Mouse (Mus musculus) spleen, postnatal 4 days (tissue): ENCODE measurements at regions not wholly inside any gene's neighbourhood (a gene's known extent, or its start where the extent isn't known, plus 50 kb on each side); places are given as distances from the start of the nearest gene placed in this dataset.

Source experiments
- DNase-seq, 2 experiments: peaks; one replicate each; pipeline ENCODE4 v3.0.0; 2022; ENCODE audit warnings: low spot score in 2 of 2

- DNase-seq: no peak
Observed at GRCm38 (mm10) chr3:78901838-78902484, 384.4 kb downstream of the Rapgef2 start.

DNA sequence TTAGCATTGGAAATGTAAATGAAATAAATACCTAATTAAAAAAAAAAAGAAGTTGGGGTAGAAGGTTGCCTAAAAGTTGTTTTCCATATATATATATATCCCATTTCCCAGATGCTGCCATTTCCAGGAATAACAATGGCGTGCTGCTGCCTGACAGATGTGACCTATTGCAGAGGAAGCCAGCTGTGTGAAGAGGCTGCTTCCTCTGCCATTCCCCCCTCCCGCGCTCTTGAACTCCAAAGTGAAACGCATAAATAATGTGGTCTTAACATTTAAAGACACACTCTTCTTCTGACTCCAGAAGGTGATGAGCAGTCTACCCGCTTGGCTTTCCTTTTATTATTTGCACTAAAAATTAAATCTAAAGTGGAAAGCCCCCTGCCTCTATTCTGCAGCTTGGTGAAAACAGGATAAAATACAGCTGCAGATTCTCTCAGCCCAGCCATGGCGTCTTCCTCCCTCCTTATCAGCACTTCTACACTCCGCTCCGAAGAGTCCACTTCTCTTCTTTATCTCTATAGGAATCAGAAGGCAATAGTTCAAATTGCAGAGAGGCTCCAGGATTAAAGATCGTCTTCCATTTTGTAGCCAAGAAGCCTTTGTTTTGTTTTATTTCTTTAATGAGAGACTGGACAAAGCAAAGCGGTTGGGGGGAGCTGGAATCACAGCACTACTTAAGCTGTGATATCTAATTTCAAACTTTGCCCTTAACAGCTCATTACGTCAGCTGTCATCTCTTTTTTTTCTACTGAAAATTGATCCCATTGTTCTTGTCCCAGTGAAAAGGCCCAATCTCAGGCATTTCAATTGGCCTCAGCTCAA is 385.1 kb downstream of the Rapgef2 start:
- no peak for DNase-seq

GRCm38 (mm10) chr3:78899446-78900230 is 386.7 kb downstream of the Rapgef2 start:
- no peak for DNase-seq

- no peak for DNase-seq
Observed at GRCm38 (mm10) chr3:78889326-78889725, 397.0 kb downstream of the Rapgef2 start.

- no peak for DNase-seq
Observed at GRCm38 (mm10) chr3:78884715-78885114, 401.6 kb downstream of the Rapgef2 start.

DNA sequence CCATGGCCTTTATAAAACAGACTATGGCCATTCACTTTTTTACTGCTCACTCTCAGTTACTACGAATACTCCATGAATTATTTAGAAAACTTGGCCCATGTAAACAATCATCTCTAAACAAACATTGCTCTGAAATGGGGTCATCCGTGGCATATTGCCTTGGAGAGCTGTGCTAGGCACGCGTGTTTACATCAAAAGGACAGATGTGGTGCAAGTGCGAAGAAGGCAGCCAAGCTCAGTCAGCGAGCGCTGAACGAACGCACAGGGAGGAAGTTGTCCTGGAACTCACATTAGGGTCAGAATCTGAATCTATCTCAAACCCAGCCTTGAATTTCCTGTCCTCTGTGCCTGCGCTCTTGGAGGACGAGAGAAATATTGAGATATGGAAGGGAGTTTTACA is 402.3 kb downstream of the Rapgef2 start:
- no peak for DNase-seq

DNA sequence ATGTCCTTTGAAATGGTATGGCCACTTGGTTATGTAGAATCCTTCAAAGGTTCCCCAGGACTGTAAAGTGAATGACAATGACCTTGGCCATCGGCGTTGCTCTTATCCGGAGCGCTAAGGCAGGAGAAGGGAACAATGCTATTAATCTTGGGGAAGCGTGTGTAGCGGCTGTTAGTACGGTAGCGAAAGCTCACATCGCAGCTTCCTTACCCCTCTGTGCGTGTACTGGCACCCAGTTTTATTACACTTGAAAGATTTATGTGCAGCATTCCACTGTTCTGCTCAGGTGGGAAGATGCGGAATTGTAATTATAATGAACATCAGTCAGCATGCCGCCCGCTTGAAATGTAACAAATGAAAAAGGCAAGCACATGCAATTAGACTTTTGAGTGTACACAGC is 406.2 kb downstream of the Rapgef2 start:
- no peak for DNase-seq

DNA sequence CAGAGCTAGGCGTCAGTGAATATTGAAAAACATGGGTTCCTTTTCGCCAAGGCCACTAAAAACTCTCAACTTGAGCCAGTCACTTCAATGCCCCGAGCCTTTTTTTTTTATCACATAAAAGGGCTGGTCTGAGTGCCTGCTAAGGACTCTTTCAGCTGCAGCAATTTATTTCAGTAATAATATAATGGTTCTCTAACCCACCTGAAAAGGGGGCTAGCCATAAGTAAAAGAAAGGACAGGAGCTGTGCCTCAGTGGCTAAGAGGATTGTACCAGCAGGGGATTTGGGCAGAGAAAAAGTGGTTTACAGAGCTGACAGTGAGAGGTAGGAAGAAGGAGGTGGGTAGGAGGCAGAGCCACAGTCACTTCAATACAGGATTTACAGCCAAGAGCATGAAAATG is 409.0 kb downstream of the Rapgef2 start:
- DNase-seq: no peak

DNA sequence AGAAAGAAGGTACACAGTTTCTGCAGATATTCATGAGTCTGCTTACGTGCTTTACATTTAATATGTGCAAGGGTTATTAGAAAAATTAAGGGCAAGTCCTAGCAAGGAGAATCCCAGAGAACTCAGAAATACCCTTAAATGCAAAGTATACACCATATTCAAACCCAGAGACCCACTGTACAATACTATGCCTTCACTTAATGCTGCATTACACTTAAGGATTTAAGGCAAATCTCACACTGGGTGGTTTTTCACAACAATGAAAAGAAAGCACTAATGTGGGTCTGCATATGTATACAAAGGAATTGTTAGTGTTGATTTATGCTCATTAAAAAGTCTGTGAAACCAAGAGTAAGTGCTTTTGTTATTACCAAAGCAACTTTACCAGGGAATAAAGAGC is 419.4 kb downstream of the Rapgef2 start:
- DNase-seq: no peak

GRCm38 (mm10) chr3:78866083-78866726 is 420.1 kb downstream of the Rapgef2 start:
- DNase-seq: no peak

DNA sequence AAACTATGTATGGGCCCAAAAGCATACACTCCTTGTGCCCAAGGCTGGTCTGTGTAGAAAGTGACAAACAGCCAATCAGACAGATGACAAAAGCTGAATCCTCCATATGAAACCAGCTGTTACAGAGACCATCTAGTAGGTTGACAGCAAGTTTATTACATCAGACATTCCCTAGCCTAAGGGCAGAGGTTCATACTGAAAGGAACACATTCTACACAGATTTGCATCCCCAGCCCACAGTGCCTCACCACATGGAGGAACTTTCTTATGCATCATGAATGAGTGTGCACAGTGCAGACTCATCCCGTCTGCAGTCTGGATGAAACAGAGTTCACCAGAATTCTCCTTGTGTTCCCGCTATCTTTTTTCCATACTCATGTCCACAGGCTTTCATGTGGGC is 423.3 kb downstream of the Rapgef2 start:
- DNase-seq: no peak

- no peak for DNase-seq
Observed at GRCm38 (mm10) chr3:78846617-78847318, 439.5 kb downstream of the Rapgef2 start.

- DNase-seq: no peak
Observed at GRCm38 (mm10) chr3:78841173-78841572, 445.1 kb downstream of the Rapgef2 start.

DNA sequence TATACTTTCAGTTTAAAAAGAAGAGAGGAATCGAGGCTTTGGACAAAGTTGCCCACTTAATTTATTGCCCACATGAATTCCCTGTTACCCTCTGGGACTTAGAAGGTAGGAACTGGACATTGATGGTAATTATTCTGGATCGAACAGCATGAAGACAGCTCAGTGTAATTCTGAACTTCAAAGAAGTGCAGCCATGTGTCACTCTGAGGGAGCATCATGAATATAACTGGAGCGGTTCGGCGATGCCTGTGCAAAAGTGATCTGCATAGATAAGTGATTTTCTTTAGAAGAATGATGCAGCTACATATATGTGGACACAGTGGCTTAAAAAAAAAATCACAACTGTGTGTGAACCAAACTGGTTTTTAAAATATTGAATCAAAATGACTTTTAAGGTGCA is 449.5 kb downstream of the Rapgef2 start:
- no peak for DNase-seq

DNA sequence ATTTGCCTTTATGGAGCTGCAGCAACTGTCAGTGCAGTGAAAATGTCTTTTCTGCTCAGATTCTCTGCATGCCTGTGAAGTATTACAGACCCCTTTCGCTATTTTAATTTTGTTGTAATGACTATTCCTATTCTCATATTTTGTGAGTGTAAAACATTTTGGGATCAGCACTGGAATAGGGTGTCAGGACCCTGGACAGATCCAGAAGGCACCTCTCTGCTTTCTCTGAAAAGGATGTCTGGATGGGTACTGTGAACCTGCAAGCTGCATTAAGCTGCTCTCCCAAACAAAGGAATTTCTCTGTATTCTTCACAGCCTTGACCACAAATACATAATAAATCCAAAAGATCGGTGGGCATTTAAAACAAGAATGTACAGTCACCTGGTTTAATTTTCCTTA is 460.8 kb downstream of the Rapgef2 start:
- DNase-seq: no peak

- DNase-seq: no peak
Observed at GRCm38 (mm10) chr3:78812425-78812824, 473.9 kb downstream of the Rapgef2 start.

GRCm38 (mm10) chr3:78810431-78811152 is 475.7 kb downstream of the Rapgef2 start:
- DNase-seq: no peak

DNA sequence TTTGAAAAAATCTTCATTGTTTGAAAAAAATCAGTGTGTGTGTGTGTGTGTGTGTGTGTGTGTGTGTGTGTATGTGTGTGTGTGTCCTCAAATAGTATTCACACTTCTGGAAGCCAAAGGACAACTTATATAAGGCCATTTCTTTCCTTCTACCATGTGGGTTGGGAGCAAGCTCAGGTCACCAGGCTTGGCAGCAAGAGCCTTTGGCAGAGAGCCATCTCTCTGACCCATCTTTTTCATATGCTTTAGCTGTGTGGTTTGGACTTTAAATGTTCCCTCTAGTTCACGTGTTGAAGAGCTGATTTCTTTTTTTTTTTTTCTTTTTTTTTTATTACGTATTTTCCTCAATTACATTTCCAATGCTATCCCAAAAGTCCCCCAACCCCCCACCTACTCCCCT is 483.1 kb downstream of the Rapgef2 start:
- DNase-seq: no peak

GRCm38 (mm10) chr3:78795951-78796455 is 490.3 kb downstream of the Rapgef2 start:
- no peak for DNase-seq

DNA sequence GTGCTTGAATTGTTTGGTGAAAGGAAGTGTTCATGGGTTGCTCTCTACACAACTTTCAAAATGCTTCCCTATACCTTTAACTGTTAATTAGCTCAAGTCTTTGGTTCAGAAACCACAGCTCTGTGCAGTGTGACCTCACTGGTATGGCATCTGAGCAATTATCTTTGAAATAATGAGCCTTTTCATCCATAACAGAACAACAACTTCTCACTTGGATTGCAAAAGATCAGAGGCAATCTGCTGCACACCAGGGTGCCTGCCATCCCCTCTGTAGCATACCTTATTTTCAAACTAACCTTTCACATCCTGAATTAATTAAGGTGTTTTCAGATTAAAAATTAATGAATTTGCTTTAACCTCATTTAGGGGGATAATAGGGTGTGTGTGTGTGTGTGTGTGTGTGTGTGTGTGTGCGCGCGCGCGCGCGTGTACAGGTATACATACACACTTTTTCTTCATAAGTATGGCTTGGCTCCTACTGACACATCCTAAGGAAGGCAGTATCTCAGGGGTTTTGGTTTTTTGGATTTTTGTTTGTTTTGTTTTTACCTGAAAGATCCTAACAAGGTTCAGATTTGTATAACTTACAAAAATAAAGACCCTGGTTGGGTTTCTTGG is 493.8 kb downstream of the Rapgef2 start:
- no peak for DNase-seq
